Mouse (Mus musculus) central nervous system, embryonic 14 days (tissue): ENCODE data around the gene Nt5e. TPM values are rescaled to one million over a fixed set of nuclear protein-coding genes. Genes with fewer than 3 reads are reported as not detected.

ENCODE experiments used
- polyA plus RNA-seq: library from polyadenylated mRNA; depleted of rRNA; stranded (reverse); fragments of >200 nt; gene quantifications from 2 replicates; pipeline ENCODE4 v1.2.3, GENCODE M21; 2012; rRNA removed

Gene Nt5e
- polyA plus RNA-seq: 1.0 and 4.2 TPM in 2 replicates

GRCm38 (mm10) chr9:88326930-88327901, at the start of gene Nt5e:
TSS of gene Nt5e (plus strand) at chr9:88327197.

Other genes starting within 250 kb of the Nt5e start
- gene Snx14, start 111.8 kb downstream of the Nt5e start, polyA plus RNA-seq: 32.3 and 37.0 TPM in 2 replicates
- 1.3 and 2.4 TPM in 2 replicates for gene Gm20537, start 129.4 kb downstream of the Nt5e start, polyA plus RNA-seq
- 50.4 and 56.1 TPM in 2 replicates for gene Syncrip, start 155.4 kb downstream of the Nt5e start, polyA plus RNA-seq
- gene Zfp949, start 220.8 kb downstream of the Nt5e start, polyA plus RNA-seq: 12.0 and 13.3 TPM in 2 replicates